Mouse (Mus musculus) 3T3-L1 (cell line): ENCODE measurements around the gene Tmem260.
"Not testable (repeated sequence)": the region's sequence is repeated elsewhere in the genome, so short reads cannot be mapped to it uniquely, and the experiment has no call there.

Experiments
- DNase-seq: peaks from one replicate; pipeline ENCODE4 v3.0.0-alpha.2; 2015; ENCODE audit warnings: low read depth, low spot score

The Tmem260 gene

GRCm38 (mm10) chr14:48445984-48446683 lies at the start of gene Tmem260:
Gene Tmem260, plus strand, starts transcription at chr14:48446124.
- DNase-seq, result peak; percentile 93

- no peak for DNase-seq
Observed at GRCm38 (mm10) chr14:48406086-48406485, 39.8 kb upstream of the Tmem260 start.

GRCm38 (mm10) chr14:48417064-48417463 lies 28.9 kb upstream of the Tmem260 start:
- DNase-seq, result no peak

- no peak for DNase-seq
Observed at GRCm38 (mm10) chr14:48418264-48418663, 27.7 kb upstream of the Tmem260 start.

- DNase-seq, result no peak
Observed at GRCm38 (mm10) chr14:48418672-48419071, 27.3 kb upstream of the Tmem260 start.

GRCm38 (mm10) chr14:48421476-48421875 lies 24.4 kb upstream of the Tmem260 start:
- no peak for DNase-seq

- DNase-seq, result no peak
Observed at GRCm38 (mm10) chr14:48421996-48422395, 23.9 kb upstream of the Tmem260 start.

- DNase-seq, result no peak
Observed at GRCm38 (mm10) chr14:48422436-48422835, 23.5 kb upstream of the Tmem260 start.

- no peak for DNase-seq
Observed at GRCm38 (mm10) chr14:48422901-48423300, 23.0 kb upstream of the Tmem260 start.

- DNase-seq, result no peak
Observed at GRCm38 (mm10) chr14:48431978-48432377, 13.9 kb upstream of the Tmem260 start.

- peak; percentile 6 for DNase-seq
Observed at GRCm38 (mm10) chr14:48443796-48444195, 2.1 kb upstream of the Tmem260 start.

GRCm38 (mm10) chr14:48451966-48452407 lies 6.1 kb downstream of the Tmem260 start:
- no peak for DNase-seq

GRCm38 (mm10) chr14:48453411-48453810 lies 7.5 kb downstream of the Tmem260 start:
- DNase-seq, result no peak

GRCm38 (mm10) chr14:48456305-48457092 lies 10.6 kb downstream of the Tmem260 start:
- DNase-seq, result no peak

- DNase-seq, result no peak
Observed at GRCm38 (mm10) chr14:48457288-48457938, 11.5 kb downstream of the Tmem260 start.

GRCm38 (mm10) chr14:48458901-48459300 lies 13.0 kb downstream of the Tmem260 start:
- DNase-seq, result no peak

GRCm38 (mm10) chr14:48468339-48468738 lies 22.4 kb downstream of the Tmem260 start:
- no peak for DNase-seq

GRCm38 (mm10) chr14:48470742-48471487 lies 25.0 kb downstream of the Tmem260 start:
- DNase-seq, result no peak

- no peak for DNase-seq
Observed at GRCm38 (mm10) chr14:48472179-48472578, 26.3 kb downstream of the Tmem260 start.

GRCm38 (mm10) chr14:48475370-48475769 lies 29.4 kb downstream of the Tmem260 start:
- DNase-seq, result no peak

- DNase-seq, result not testable (repeated sequence)
Observed at GRCm38 (mm10) chr14:48475834-48476233, 29.9 kb downstream of the Tmem260 start.

GRCm38 (mm10) chr14:48476278-48476677 lies 30.4 kb downstream of the Tmem260 start:
- no peak for DNase-seq
